Mouse (Mus musculus): ENCODE data around the gene Ube2t. TPM values are rescaled to one million over a fixed set of nuclear protein-coding genes. Genes with fewer than 3 reads are reported as not detected.

The Ube2t gene
- polyA plus RNA-seq, 1 experiment from 2014 or later = 17.0 TPM

- no peak overlapping the region for H3K9ac ChIP-seq
- no peak for ATAC-seq (ENCODE audit: low FRiP score)
- 90% methylated on average over 7 of the region's 7 CpGs for WGBS
Measured at GRCm38 (mm10) chr1:134996471-134996870, 34.1 kb downstream of the Ube2t start.

GRCm38 (mm10) chr1:134997568-134997967 lies 35.2 kb downstream of the Ube2t start:
- H3K36me3 ChIP-seq = no peaks in the 10 kb centered on the region
- H3K4me3 ChIP-seq = no peak overlapping the region
- H3K9ac ChIP-seq = no peak overlapping the region
- no peaks in the 10 kb centered on the region for H3K9me3 ChIP-seq
- no peak overlapping the region for H3K27ac ChIP-seq
- H3K4me2 ChIP-seq = no peak overlapping the region
- 0 out of 2 replicates have a peak, but pooled peaks cover 8% of the 10 kb centered on the region for H3K27me3 ChIP-seq
- no peak for ATAC-seq (ENCODE audit: low FRiP score)
- WGBS = 83% methylated on average over 5 of the region's 5 CpGs
- peaks cover 7% of the 10 kb centered on the region for H3K4me1 ChIP-seq (replicated peaks)

More at GRCm38 (mm10) chr1:134996471-134996870, 34.1 kb downstream of the Ube2t start:
- no peaks in the 10 kb centered on the region for H3K9me3 ChIP-seq
- no peak overlapping the region for H3K4me2 ChIP-seq
- 0 out of 2 replicates have a peak, but pooled peaks cover 8% of the 10 kb centered on the region for H3K27me3 ChIP-seq
- H3K4me1 ChIP-seq (replicated peaks) = peaks cover 7% of the 10 kb centered on the region
- no peak overlapping the region for H3K4me3 ChIP-seq
- H3K36me3 ChIP-seq = no peaks in the 10 kb centered on the region
- H3K27ac ChIP-seq = no peak overlapping the region

GRCm38 (mm10) chr1:134998231-134998630 lies 35.9 kb downstream of the Ube2t start:
- ATAC-seq (ENCODE audit: low FRiP score) = no peak
- H3K27me3 ChIP-seq = 0 out of 2 replicates have a peak, but pooled peaks cover 8% of the 10 kb centered on the region
- 85% methylated on average over 8 of the region's 8 CpGs for WGBS
- H3K4me1 ChIP-seq (replicated peaks) = peaks cover 7% of the 10 kb centered on the region
- no peak overlapping the region for H3K9ac ChIP-seq
- H3K4me3 ChIP-seq = no peak overlapping the region
- H3K9me3 ChIP-seq = no peaks in the 10 kb centered on the region
- no peak overlapping the region for H3K27ac ChIP-seq
- H3K4me2 ChIP-seq = no peak overlapping the region
- no peaks in the 10 kb centered on the region for H3K36me3 ChIP-seq

GRCm38 (mm10) chr1:135000527-135000926 lies 38.2 kb downstream of the Ube2t start:
- H3K27me3 ChIP-seq = no peaks in the 10 kb centered on the region
- H3K27ac ChIP-seq = no peak overlapping the region
- no peak overlapping the region for H3K4me3 ChIP-seq
- no peaks in the 10 kb centered on the region for H3K9me3 ChIP-seq
- no peaks in the 10 kb centered on the region for H3K36me3 ChIP-seq
- no peak for ATAC-seq (ENCODE audit: low FRiP score)
- H3K4me2 ChIP-seq = no peak overlapping the region
- peaks cover 4% of the 10 kb centered on the region for H3K4me1 ChIP-seq (replicated peaks)
- WGBS = 87% methylated on average over 9 of the region's 9 CpGs
- H3K9ac ChIP-seq = no peak overlapping the region

GRCm38 (mm10) chr1:135003346-135003745 lies 41.0 kb downstream of the Ube2t start:
- no peak overlapping the region for H3K27ac ChIP-seq
- WGBS = 58% methylated on average over 4 of the region's 4 CpGs
- no peaks in the 10 kb centered on the region for H3K27me3 ChIP-seq
- no peak overlapping the region for H3K4me3 ChIP-seq
- no peak overlapping the region for H3K4me2 ChIP-seq
- ATAC-seq (ENCODE audit: low FRiP score) = no peak
- H3K4me1 ChIP-seq (replicated peaks) = no peaks in the 10 kb centered on the region
- no peak overlapping the region for H3K9ac ChIP-seq
- no peaks in the 10 kb centered on the region for H3K36me3 ChIP-seq
- H3K9me3 ChIP-seq = no peaks in the 10 kb centered on the region

- no peak overlapping the region for H3K9ac ChIP-seq
- H3K27ac ChIP-seq = no peak overlapping the region
- no peaks in the 10 kb centered on the region for H3K9me3 ChIP-seq
- H3K4me1 ChIP-seq (replicated peaks) = no peaks in the 10 kb centered on the region
- peaks cover 3% of the 10 kb centered on the region; the same call in 1 of the 2 replicates for H3K27me3 ChIP-seq
- no peak overlapping the region for H3K4me2 ChIP-seq
- no peaks in the 10 kb centered on the region for H3K36me3 ChIP-seq
- WGBS = 43% methylated on average over 7 of the region's 7 CpGs
- no peak overlapping the region for H3K4me3 ChIP-seq
- no peak for ATAC-seq (ENCODE audit: low FRiP score)
Measured at GRCm38 (mm10) chr1:135005696-135006095, 43.3 kb downstream of the Ube2t start.

GRCm38 (mm10) chr1:135009833-135010232 lies 47.5 kb downstream of the Ube2t start:
- peaks cover 5% of the 10 kb centered on the region; the same call in 1 of the 2 replicates for H3K4me1 ChIP-seq (replicated peaks)
- H3K27ac ChIP-seq = no peak overlapping the region
- no peaks in the 10 kb centered on the region for H3K36me3 ChIP-seq
- no peak overlapping the region for H3K4me2 ChIP-seq
- ATAC-seq (ENCODE audit: low FRiP score) = no peak
- H3K4me3 ChIP-seq = no peak overlapping the region
- H3K9me3 ChIP-seq = no peaks in the 10 kb centered on the region
- H3K27me3 ChIP-seq = peaks cover 3% of the 10 kb centered on the region; the same call in 1 of the 2 replicates
- no peak overlapping the region for H3K9ac ChIP-seq
- WGBS = 87% methylated on average over 3 of the region's 3 CpGs

GRCm38 (mm10) chr1:135011912-135012311 lies 49.5 kb downstream of the Ube2t start:
- Histone ChIP-seq H3K9ac (no peak overlapping the region), H3K4me1 (replicated peaks) (peaks cover 9% of the 10 kb centered on the region; the same call in 1 of the 2 replicates), H3K4me3 (no peak overlapping the region), H3K27me3 (peaks cover 3% of the 10 kb centered on the region; the same call in 1 of the 2 replicates), H3K9me3 (no peaks in the 10 kb centered on the region), H3K27ac (no peak overlapping the region), H3K4me2 (no peak overlapping the region), H3K36me3 (no peaks in the 10 kb centered on the region)
- no peak for ATAC-seq (ENCODE audit: low FRiP score)
- WGBS = 97% methylated on average over 5 of the region's 5 CpGs

GRCm38 (mm10) chr1:135012472-135012871 lies 50.1 kb downstream of the Ube2t start:
- Histone ChIP-seq H3K4me2 (no peak overlapping the region), H3K9me3 (no peaks in the 10 kb centered on the region), H3K9ac (no peak overlapping the region), H3K4me1 (replicated peaks) (peaks cover 9% of the 10 kb centered on the region; the same call in 1 of the 2 replicates), H3K4me3 (no peak overlapping the region), H3K27me3 (peaks cover 3% of the 10 kb centered on the region; the same call in 1 of the 2 replicates), H3K27ac (no peak overlapping the region), H3K36me3 (no peaks in the 10 kb centered on the region)
- no peak for ATAC-seq (ENCODE audit: low FRiP score)
- 86% methylated on average over 9 of the region's 9 CpGs for WGBS

GRCm38 (mm10) chr1:135014921-135015445 lies 52.6 kb downstream of the Ube2t start:
- Histone ChIP-seq H3K4me3 (no peak overlapping the region), H3K4me1 (replicated peaks) (peaks cover 27% of the 10 kb centered on the region), H3K27me3 (peaks cover 7% of the 10 kb centered on the region; the same call in 1 of the 2 replicates), H3K27ac (no peak overlapping the region), H3K9me3 (no peaks in the 10 kb centered on the region), H3K9ac (no peak overlapping the region), H3K4me2 (no peak overlapping the region), H3K36me3 (no peaks in the 10 kb centered on the region)
- no peak for ATAC-seq (ENCODE audit: low FRiP score)
- 19% methylated on average over 10 of the region's 10 CpGs for WGBS

- ATAC-seq (ENCODE audit: low FRiP score) = no peak
- Histone ChIP-seq H3K9ac (no peak overlapping the region), H3K36me3 (no peaks in the 10 kb centered on the region), H3K9me3 (no peaks in the 10 kb centered on the region), H3K27ac (no peak overlapping the region), H3K4me1 (replicated peaks) (peaks cover 45% of the 10 kb centered on the region), H3K27me3 (peaks cover 5% of the 10 kb centered on the region; the same call in 1 of the 2 replicates), H3K4me2 (no peak overlapping the region), H3K4me3 (no peak overlapping the region)
- WGBS = 81% methylated on average over 10 of the region's 10 CpGs
Measured at GRCm38 (mm10) chr1:135016907-135017655, 54.7 kb downstream of the Ube2t start.

- ATAC-seq (ENCODE audit: low FRiP score) = no peak
- 95% methylated on average over 2 of the region's 2 CpGs for WGBS
Measured at GRCm38 (mm10) chr1:135017656-135018015, 55.3 kb downstream of the Ube2t start.

More at GRCm38 (mm10) chr1:135017656-135018015, 55.3 kb downstream of the Ube2t start:
- H3K27me3 ChIP-seq = peaks cover 5% of the 10 kb centered on the region; the same call in 1 of the 2 replicates
- no peak overlapping the region for H3K4me2 ChIP-seq
- H3K4me3 ChIP-seq = no peak overlapping the region
- H3K27ac ChIP-seq = no peak overlapping the region
- no peaks in the 10 kb centered on the region for H3K9me3 ChIP-seq
- H3K36me3 ChIP-seq = no peaks in the 10 kb centered on the region
- peaks cover 45% of the 10 kb centered on the region for H3K4me1 ChIP-seq (replicated peaks)
- no peak overlapping the region for H3K9ac ChIP-seq

Measured in hindbrain, embryonic 13.5 days (tissue).